Comparison of ENCODE assay signal across 8 mouse cellular contexts in the genomic region with DNA sequence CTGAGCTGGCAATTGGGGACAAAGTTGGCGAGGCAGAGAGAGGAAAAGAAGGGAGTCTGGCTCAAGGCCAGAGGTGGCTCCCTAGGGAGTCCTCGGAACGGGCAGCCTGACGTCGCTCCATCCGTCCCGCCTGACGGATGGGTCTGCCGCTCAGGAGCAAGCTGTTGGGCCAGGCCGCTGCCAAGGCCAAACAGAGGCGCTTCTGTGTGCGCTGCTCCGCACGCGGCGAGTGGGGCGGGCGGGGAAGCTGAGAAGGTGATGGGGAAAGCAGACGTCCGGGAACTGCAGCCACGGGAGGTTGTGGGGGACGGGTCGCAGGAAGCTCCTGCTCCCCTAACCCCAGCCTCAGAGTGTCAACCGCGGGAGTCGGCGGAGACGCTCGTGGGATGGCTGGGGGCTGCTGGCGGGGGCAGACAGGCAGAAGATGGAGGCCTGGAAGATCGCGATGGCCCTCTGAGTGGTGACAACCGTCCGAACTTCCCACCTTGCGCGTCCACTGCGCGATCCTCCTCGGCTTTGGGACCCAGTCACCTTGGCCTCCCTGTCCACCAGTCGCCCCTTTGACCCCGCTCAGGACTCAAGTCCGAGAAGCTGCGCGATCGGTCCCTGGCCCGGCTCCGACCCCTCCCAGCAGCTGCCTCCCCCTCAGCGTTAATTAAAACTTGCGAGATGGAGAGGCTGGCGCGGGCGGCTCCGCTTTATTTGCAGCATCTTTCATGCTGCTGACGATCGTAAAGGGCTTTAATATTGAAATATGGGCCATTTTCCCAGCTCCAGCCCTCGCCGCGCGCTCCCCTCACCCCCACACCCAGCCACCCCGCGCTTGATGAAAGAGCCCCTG.
DNase-seq lines count a peak whose midpoint lies in the region; ATAC-seq and TF ChIP-seq lines count a peak whose summit lies in the region.

No protein-coding gene starts in this region.

- peaks cover 3% of the 10 kb centered on the region for H3K4me1 ChIP-seq in heart, adult 2 months (ENCODE audit: control insufficient read depth, insufficient read depth, low read length)
- peaks cover 31% of the 10 kb centered on the region for H3K4me1 ChIP-seq in kidney, postnatal 0 days (replicated peaks; ENCODE audit: insufficient read depth, low read length)
- H3K4me1 ChIP-seq in midbrain, embryonic 12.5 days, result peaks cover 18% of the 10 kb centered on the region

- TF ChIP-seq EP300 in heart, adult 2 months (IDR thresholded peaks at IDR 0.05; ENCODE audit: insufficient read depth, low read depth, low read length), result no peak

- no peak for TF ChIP-seq CTCF in heart, adult 2 months (IDR thresholded peaks at IDR 0.05)
- no peak for TF ChIP-seq CTCF in kidney, postnatal 0 days (IDR thresholded peaks at IDR 0.05; ENCODE audit: low read depth)

- no peak overlapping the region; the same call in 1 of the 2 replicates for H3K4me3 ChIP-seq in heart, adult 2 months
- H3K4me3 ChIP-seq in kidney, postnatal 0 days (replicated peaks; ENCODE audit: low read depth, low read length), result peak overlapping the region; percentile 28
- peak overlapping the region; percentile 30 for H3K4me3 ChIP-seq in midbrain, embryonic 12.5 days

- no peak overlapping the region for H3K27ac ChIP-seq in heart, adult 2 months
- no peak overlapping the region for H3K27ac ChIP-seq in kidney, postnatal 0 days
- H3K27ac ChIP-seq in midbrain, embryonic 12.5 days (replicated peaks), result no peak overlapping the region

- WGBS in heart, adult 2 months, result 2% methylated on average over 61 of the region's 61 CpGs
- 4% methylated on average over 58 of the region's 61 CpGs for WGBS in kidney, postnatal 0 days
- WGBS in midbrain, embryonic 12.5 days, result 1% methylated on average over 61 of the region's 61 CpGs

- no peak for ATAC-seq in kidney, postnatal 0 days (replicated peaks; ENCODE audit: low FRiP score, low read depth)
- ATAC-seq in midbrain, embryonic 12.5 days (ENCODE audit: low FRiP score, low read depth), result no peak; the same call in 1 of the 2 replicates

- no peak overlapping the region for H3K9ac ChIP-seq in heart, adult 2 months (ENCODE audit: low read depth, low read length)
- H3K9ac ChIP-seq in kidney, postnatal 0 days (ENCODE audit: low read depth, low read length), result peak overlapping the region; percentile 47; the same call in 1 of the 2 replicates
- H3K9ac ChIP-seq in midbrain, embryonic 12.5 days (replicated peaks), result peak overlapping the region; percentile 24

- no peaks in the 10 kb centered on the region for H3K79me2 ChIP-seq in heart, adult 2 months (replicated peaks; ENCODE audit: control insufficient read depth, insufficient read depth, low read length)

- H3K9me3 ChIP-seq in kidney, postnatal 0 days (replicated peaks; ENCODE audit: low read length), result no peaks in the 10 kb centered on the region
- no peaks in the 10 kb centered on the region for H3K9me3 ChIP-seq in midbrain, embryonic 12.5 days

- intact Hi-C loops in heart, adult 2 months (cut with DNase I), result no loop called here
- intact Hi-C loops in heart, postnatal 25 days (cut with DNase I), result no loop called here

- peaks cover 14% of the 10 kb centered on the region for H3K27me3 ChIP-seq in heart, adult 2 months (ENCODE audit: control insufficient read depth, insufficient read depth, low read length)
- 0 out of 2 replicates have a peak, but pooled peaks cover 9% of the 10 kb centered on the region for H3K27me3 ChIP-seq in kidney, postnatal 0 days (ENCODE audit: insufficient read depth, low read length)
- peaks cover 100% of the 10 kb centered on the region for H3K27me3 ChIP-seq in midbrain, embryonic 12.5 days

- peak; percentile 26 to 36 for DNase-seq in heart, adult 2 months
- DNase-seq in heart, postnatal 25 days (ENCODE audit: low spot score), result no peak
- peak; percentile 65 for DNase-seq in adrenal gland, postnatal 25 days
- peak; percentile 44 for DNase-seq in gastrocnemius, postnatal 25 days
- DNase-seq in kidney, postnatal 0 days (ENCODE audit: low spot score), result no peak
- DNase-seq in left cerebral cortex, adult 11 months (ENCODE audit: low spot score), result no peak
- no peak for DNase-seq in spleen, adult 18-20 months

- no peak for TF ChIP-seq POLR2A in heart, adult 2 months (IDR thresholded peaks at IDR 0.05; ENCODE audit: insufficient read depth, low read depth, low read length)

- peak overlapping the region; percentile 64 for H3K4me2 ChIP-seq in kidney, postnatal 0 days (ENCODE audit: low read length)
- H3K4me2 ChIP-seq in midbrain, embryonic 12.5 days (replicated peaks), result peak overlapping the region; percentile 50

- no peaks in the 10 kb centered on the region for H3K36me3 ChIP-seq in heart, adult 2 months (ENCODE audit: control insufficient read depth, insufficient read depth, low read length)
- no peaks in the 10 kb centered on the region for H3K36me3 ChIP-seq in kidney, postnatal 0 days (ENCODE audit: insufficient read depth, low read length)
- no peaks in the 10 kb centered on the region for H3K36me3 ChIP-seq in midbrain, embryonic 12.5 days

Comparison
In these comparisons a context has a peak if more than half of its experiments do, and no peak if none do; other contexts are left out.
1. DNase-seq: peak in heart, adult 2 months (2 of 2), adrenal gland, postnatal 25 days (single experiment) and gastrocnemius, postnatal 25 days (single experiment); none in heart, postnatal 25 days (single experiment), kidney, postnatal 0 days (single experiment), left cerebral cortex, adult 11 months (single experiment) and spleen, adult 18-20 months (0 of 2).